Mouse (Mus musculus) G1E (cell line): ENCODE results near the gene Gm21903.

ENCODE experiments used
- CTCF ChIP-seq: IDR thresholded peaks from 2 replicates; pipeline ENCODE4 v1.5.1; 2012; ENCODE audit warnings: low read depth, low read length, inconsistent platforms, mixed read lengths
- GATA1 ChIP-seq: IDR thresholded peaks from 2 replicates; pipeline ENCODE4 v1.6.1; 2012; ENCODE audit warnings: borderline replicate concordance, low read length, inconsistent platforms, mixed read lengths
- GATA2 ChIP-seq: IDR thresholded peaks from 2 replicates; pipeline ENCODE4 v1.6.1; 2012; ENCODE audit warnings: low read depth, low read length, inconsistent platforms, borderline replicate concordance
- POLR2AphosphoS5 ChIP-seq: IDR thresholded peaks from 2 replicates; pipeline ENCODE4 v1.6.1; 2012; ENCODE audit warnings: low read depth, low read length, inconsistent platforms; ENCODE audit not compliant: insufficient replicate concordance
- TAL1 ChIP-seq: conservative IDR thresholded peaks from 2 replicates; pipeline ENCODE4 v1.6.1; 2012; ENCODE audit warnings: low read depth, low read length, inconsistent platforms, mixed read lengths

DNA sequence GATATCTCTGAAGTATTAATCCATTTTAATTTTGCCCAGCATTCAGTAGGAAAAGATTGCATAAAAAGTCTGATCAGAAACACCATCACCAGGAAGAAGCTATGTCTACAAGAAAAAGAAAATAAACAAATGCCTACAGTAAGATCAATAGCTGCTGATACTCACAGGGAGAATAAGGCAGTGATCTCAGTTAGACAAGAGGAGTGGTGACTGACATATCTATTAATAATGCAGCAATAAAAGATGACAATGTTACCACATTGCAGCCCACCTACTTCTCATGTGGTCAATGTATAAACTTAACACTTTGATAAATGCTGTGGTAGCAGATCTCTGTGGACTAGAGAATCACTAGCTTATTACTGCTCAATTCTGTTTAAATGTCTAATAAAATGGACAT is at the start of gene Gm21903:
- TF ChIP-seq CTCF (no peak), TAL1 (no peak), GATA1 (no peak), POLR2AphosphoS5 (no peak), GATA2 (no peak)
